Mouse (Mus musculus): ENCODE results near the gene Adamtsl1. TPM values are rescaled to one million over a fixed set of nuclear protein-coding genes. Genes with fewer than 3 reads are reported as not detected.

Adamtsl1 gene
- polyA plus RNA-seq, 1 experiment, result 0.55 TPM

- Histone ChIP-seq H3K4me1 (ENCODE audit: control insufficient read depth, insufficient read depth, insufficient read length) (no peaks in the 10 kb centered on the region), H3K36me3 (ENCODE audit: control insufficient read depth, insufficient read depth, low read length) (no peaks in the 10 kb centered on the region), H3K4me3 (ENCODE audit: extremely low read depth, insufficient read depth, insufficient read length) (no peak overlapping the region), H3K27me3 (ENCODE audit: control insufficient read depth, insufficient read depth, low read length) (no peaks in the 10 kb centered on the region), H3K27ac (ENCODE audit: insufficient read depth, low read length) (no peak overlapping the region)
- 88% methylated on average over 2 of the region's 2 CpGs for WGBS
- no peak for TF ChIP-seq CTCF (IDR thresholded peaks at IDR 0.05; ENCODE audit: extremely low read depth, insufficient read depth, insufficient read length, insufficient replicate concordance)
- TF ChIP-seq POLR2A (IDR thresholded peaks at IDR 0.05; ENCODE audit: low read depth, low read length), result no peak
- no peak for DNase-seq (ENCODE audit: low read depth in 1 of 2, low spot score in 2 of 2)
These were observed 689.3 kb downstream of the Adamtsl1 start for GRCm38 (mm10) chr4:86203288-86203687.

GRCm38 (mm10) chr4:86224875-86225274 is 710.9 kb downstream of the Adamtsl1 start:
- no peak overlapping the region for H3K4me3 ChIP-seq (ENCODE audit: extremely low read depth, insufficient read depth, insufficient read length)
- no peak overlapping the region for H3K27ac ChIP-seq (ENCODE audit: insufficient read depth, low read length)
- no peaks in the 10 kb centered on the region for H3K27me3 ChIP-seq (ENCODE audit: control insufficient read depth, insufficient read depth, low read length)
- 78% methylated on average over 5 of the region's 5 CpGs for WGBS
- DNase-seq (ENCODE audit: low read depth in 1 of 2, low spot score in 2 of 2), result no peak
- no peak for TF ChIP-seq POLR2A (IDR thresholded peaks at IDR 0.05; ENCODE audit: low read depth, low read length)
- H3K4me1 ChIP-seq (ENCODE audit: control insufficient read depth, insufficient read depth, insufficient read length), result no peaks in the 10 kb centered on the region
- no peaks in the 10 kb centered on the region for H3K36me3 ChIP-seq (ENCODE audit: control insufficient read depth, insufficient read depth, low read length)

GRCm38 (mm10) chr4:86227096-86227495 is 713.1 kb downstream of the Adamtsl1 start:
- Histone ChIP-seq H3K36me3 (ENCODE audit: control insufficient read depth, insufficient read depth, low read length) (no peaks in the 10 kb centered on the region), H3K4me1 (ENCODE audit: control insufficient read depth, insufficient read depth, insufficient read length) (no peaks in the 10 kb centered on the region), H3K27ac (ENCODE audit: insufficient read depth, low read length) (no peak overlapping the region), H3K4me3 (ENCODE audit: extremely low read depth, insufficient read depth, insufficient read length) (no peak overlapping the region), H3K27me3 (ENCODE audit: control insufficient read depth, insufficient read depth, low read length) (no peaks in the 10 kb centered on the region)
- no peak for DNase-seq (ENCODE audit: low read depth in 1 of 2, low spot score in 2 of 2)
- TF ChIP-seq POLR2A (IDR thresholded peaks at IDR 0.05; ENCODE audit: low read depth, low read length), result no peak
- no peak for TF ChIP-seq CTCF (IDR thresholded peaks at IDR 0.05; ENCODE audit: extremely low read depth, insufficient read depth, insufficient read length, insufficient replicate concordance)
- WGBS, result 83% methylated on average over 1 of the region's 1 CpGs

- Histone ChIP-seq H3K4me1 (ENCODE audit: control insufficient read depth, insufficient read depth, insufficient read length) (no peaks in the 10 kb centered on the region), H3K36me3 (ENCODE audit: control insufficient read depth, insufficient read depth, low read length) (no peaks in the 10 kb centered on the region), H3K27ac (ENCODE audit: insufficient read depth, low read length) (no peak overlapping the region), H3K4me3 (ENCODE audit: extremely low read depth, insufficient read depth, insufficient read length) (no peak overlapping the region), H3K27me3 (ENCODE audit: control insufficient read depth, insufficient read depth, low read length) (no peaks in the 10 kb centered on the region)
- no peak for DNase-seq (ENCODE audit: low read depth in 1 of 2, low spot score in 2 of 2)
- 78% methylated on average over 3 of the region's 3 CpGs for WGBS
- TF ChIP-seq POLR2A (IDR thresholded peaks at IDR 0.05; ENCODE audit: low read depth, low read length), result no peak
- TF ChIP-seq CTCF (IDR thresholded peaks at IDR 0.05; ENCODE audit: extremely low read depth, insufficient read depth, insufficient read length, insufficient replicate concordance), result no peak
These were observed 719.2 kb downstream of the Adamtsl1 start for GRCm38 (mm10) chr4:86233197-86233596.

- Histone ChIP-seq H3K4me3 (ENCODE audit: extremely low read depth, insufficient read depth, insufficient read length) (no peak overlapping the region), H3K27ac (ENCODE audit: insufficient read depth, low read length) (no peak overlapping the region), H3K27me3 (ENCODE audit: control insufficient read depth, insufficient read depth, low read length) (no peaks in the 10 kb centered on the region), H3K4me1 (ENCODE audit: control insufficient read depth, insufficient read depth, insufficient read length) (no peaks in the 10 kb centered on the region), H3K36me3 (ENCODE audit: control insufficient read depth, insufficient read depth, low read length) (no peaks in the 10 kb centered on the region)
- 81% methylated on average over 2 of the region's 2 CpGs for WGBS
- no peak for DNase-seq (ENCODE audit: low read depth in 1 of 2, low spot score in 2 of 2)
- TF ChIP-seq POLR2A (IDR thresholded peaks at IDR 0.05; ENCODE audit: low read depth, low read length) (no peak), CTCF (IDR thresholded peaks at IDR 0.05; ENCODE audit: extremely low read depth, insufficient read depth, insufficient read length, insufficient replicate concordance) (no peak)
These were observed 728.0 kb downstream of the Adamtsl1 start for GRCm38 (mm10) chr4:86241854-86242424.

- no peaks in the 10 kb centered on the region for H3K4me1 ChIP-seq (ENCODE audit: control insufficient read depth, insufficient read depth, insufficient read length)
- 71% methylated on average over 2 of the region's 2 CpGs for WGBS
- no peaks in the 10 kb centered on the region for H3K36me3 ChIP-seq (ENCODE audit: control insufficient read depth, insufficient read depth, low read length)
- no peaks in the 10 kb centered on the region for H3K27me3 ChIP-seq (ENCODE audit: control insufficient read depth, insufficient read depth, low read length)
- TF ChIP-seq POLR2A (IDR thresholded peaks at IDR 0.05; ENCODE audit: low read depth, low read length) (no peak), CTCF (IDR thresholded peaks at IDR 0.05; ENCODE audit: extremely low read depth, insufficient read depth, insufficient read length, insufficient replicate concordance) (no peak)
- no peak overlapping the region for H3K27ac ChIP-seq (ENCODE audit: insufficient read depth, low read length)
- no peak for DNase-seq (ENCODE audit: low read depth in 1 of 2, low spot score in 2 of 2)
- no peak overlapping the region for H3K4me3 ChIP-seq (ENCODE audit: extremely low read depth, insufficient read depth, insufficient read length)
These were observed 756.1 kb downstream of the Adamtsl1 start for GRCm38 (mm10) chr4:86270085-86270484.

GRCm38 (mm10) chr4:86273703-86274355 is 759.9 kb downstream of the Adamtsl1 start:
- no peak for DNase-seq (ENCODE audit: low read depth in 1 of 2, low spot score in 2 of 2)
- Histone ChIP-seq H3K36me3 (ENCODE audit: control insufficient read depth, insufficient read depth, low read length) (no peaks in the 10 kb centered on the region), H3K27ac (ENCODE audit: insufficient read depth, low read length) (no peak overlapping the region), H3K4me1 (ENCODE audit: control insufficient read depth, insufficient read depth, insufficient read length) (no peaks in the 10 kb centered on the region), H3K27me3 (ENCODE audit: control insufficient read depth, insufficient read depth, low read length) (no peaks in the 10 kb centered on the region), H3K4me3 (ENCODE audit: extremely low read depth, insufficient read depth, insufficient read length) (no peak overlapping the region)
- 87% methylated on average over 6 of the region's 6 CpGs for WGBS
- TF ChIP-seq CTCF (IDR thresholded peaks at IDR 0.05; ENCODE audit: extremely low read depth, insufficient read depth, insufficient read length, insufficient replicate concordance) (no peak), POLR2A (IDR thresholded peaks at IDR 0.05; ENCODE audit: low read depth, low read length) (no peak)

Data from spleen, adult 2 months (tissue).